Mouse (Mus musculus) neural tube, embryonic 13.5 days (tissue): ENCODE data around the gene Bsnd. TPM values are rescaled to one million over a fixed set of nuclear protein-coding genes. Genes with fewer than 3 reads are reported as not detected.

Experiments
- ATAC-seq: fragments of 200-750 bp; cut with Nextera tagmentation; 2 replicates; pipeline ENCODE4 v1.8.0; 2017; ENCODE audit warnings: low read depth, mild to moderate bottlenecking, moderate TSS enrichment, moderate library complexity
- H3K27ac ChIP-seq: fragments of 300-500 bp; sonication (generic); replicated peaks from 2 replicates; pipeline ENCODE4 v1.5.1; 2015; ENCODE audit warnings: moderate library complexity, mild to moderate bottlenecking, inconsistent platforms
- H3K27me3 ChIP-seq: fragments of 300-500 bp; sonication (generic); 2 replicates; pipeline ENCODE4 v1.6.1; 2015; ENCODE audit warnings: mild to moderate bottlenecking, inconsistent platforms
- H3K36me3 ChIP-seq: fragments of 300-500 bp; sonication (generic); 2 replicates; pipeline ENCODE4 v1.6.1; 2015; ENCODE audit warnings: mild to moderate bottlenecking, inconsistent platforms
- H3K4me1 ChIP-seq: fragments of 300-500 bp; sonication (generic); replicated peaks from 2 replicates; pipeline ENCODE4 v1.6.1; 2015; ENCODE audit warnings: inconsistent platforms
- H3K4me2 ChIP-seq: fragments of 300-500 bp; sonication (generic); 2 replicates; pipeline ENCODE4 v1.6.1; 2015; ENCODE audit warnings: inconsistent platforms, mild to moderate bottlenecking, moderate library complexity
- H3K4me3 ChIP-seq: fragments of 300-500 bp; sonication (generic); 2 replicates; pipeline ENCODE4 v1.5.1; 2015; ENCODE audit warnings: mild to moderate bottlenecking, inconsistent platforms
- H3K9ac ChIP-seq: fragments of 300-500 bp; sonication (generic); 2 replicates; pipeline ENCODE4 v1.6.1; 2015; ENCODE audit warnings: moderate library complexity, mild to moderate bottlenecking, inconsistent platforms
- H3K9me3 ChIP-seq: fragments of 300-500 bp; sonication (generic); 2 replicates; pipeline ENCODE4 v1.6.1; 2016; ENCODE audit warnings: inconsistent platforms
- WGBS: fragments of 180-500 bp; shearing (Covaris S2); methylation state at CpG from one replicate; pipeline ENCODE4 v1.1.7; 2015; 5-methylcytosine and 5-hydroxymethylcytosine counted together
- polyA plus RNA-seq: library from polyadenylated mRNA; unstranded; fragments of >200 nt; fragmentation: Nextera tagmentation; extraction: Ambion mirVana; gene quantifications from 2 replicates; pipeline ENCODE4 v1.2.1, GENCODE M21; 2015

The Bsnd gene
- polyA plus RNA-seq, 1 experiment from 2014 or later = not detected

- Histone ChIP-seq H3K9me3 (no peaks in the 10 kb centered on the region), H3K27ac (peak overlapping the region; percentile 23; the same call in 1 of the 2 replicates), H3K27me3 (no peaks in the 10 kb centered on the region), H3K36me3 (peaks cover 40% of the 10 kb centered on the region), H3K4me3 (no peak overlapping the region), H3K4me1 (peaks cover 10% of the 10 kb centered on the region; the same call in 1 of the 2 replicates), H3K4me2 (no peak overlapping the region), H3K9ac (no peak overlapping the region)
- WGBS = 78% methylated on average over 6 of the region's 6 CpGs
- no peak for ATAC-seq
Measured at GRCm38 (mm10) chr4:106443182-106443581, 48.9 kb downstream of the Bsnd start.

GRCm38 (mm10) chr4:106438763-106439162, 53.3 kb downstream of the Bsnd start:
- ATAC-seq = no peak
- Histone ChIP-seq H3K4me2 (no peak overlapping the region), H3K4me3 (no peak overlapping the region), H3K27me3 (no peaks in the 10 kb centered on the region), H3K4me1 (peaks cover 10% of the 10 kb centered on the region; the same call in 1 of the 2 replicates), H3K9me3 (no peaks in the 10 kb centered on the region), H3K9ac (no peak overlapping the region), H3K36me3 (peaks cover 80% of the 10 kb centered on the region), H3K27ac (no peak overlapping the region)
- WGBS = 90% methylated on average over 5 of the region's 5 CpGs

- Histone ChIP-seq H3K36me3 (peaks cover 84% of the 10 kb centered on the region), H3K4me1 (no peaks in the 10 kb centered on the region), H3K4me2 (no peak overlapping the region), H3K27ac (no peak overlapping the region), H3K27me3 (no peaks in the 10 kb centered on the region), H3K9ac (no peak overlapping the region), H3K9me3 (no peaks in the 10 kb centered on the region), H3K4me3 (no peak overlapping the region)
- WGBS = 95% methylated on average over 5 of the region's 5 CpGs
- ATAC-seq = no peak
Measured at GRCm38 (mm10) chr4:106437207-106437606, 54.9 kb downstream of the Bsnd start.

- Histone ChIP-seq H3K9ac (no peak overlapping the region), H3K4me1 (no peaks in the 10 kb centered on the region), H3K27ac (no peak overlapping the region), H3K9me3 (no peaks in the 10 kb centered on the region), H3K4me2 (no peak overlapping the region), H3K4me3 (no peak overlapping the region), H3K27me3 (no peaks in the 10 kb centered on the region), H3K36me3 (peaks cover 85% of the 10 kb centered on the region)
- WGBS = 67% methylated on average over 4 of the region's 4 CpGs
- ATAC-seq = no peak
Measured at GRCm38 (mm10) chr4:106436475-106436874, 55.6 kb downstream of the Bsnd start.

GRCm38 (mm10) chr4:106435426-106435825, 56.7 kb downstream of the Bsnd start:
- 96% methylated on average over 2 of the region's 2 CpGs for WGBS
- no peaks in the 10 kb centered on the region for H3K9me3 ChIP-seq
- no peak for ATAC-seq

More at GRCm38 (mm10) chr4:106435426-106435825, 56.7 kb downstream of the Bsnd start:
- Histone ChIP-seq H3K27ac (no peak overlapping the region), H3K9ac (no peak overlapping the region), H3K27me3 (no peaks in the 10 kb centered on the region), H3K4me2 (no peak overlapping the region), H3K36me3 (peaks cover 86% of the 10 kb centered on the region), H3K4me3 (no peak overlapping the region), H3K4me1 (no peaks in the 10 kb centered on the region)

Other genes with a start within 250 kb of the Bsnd start
- gene Usp24, start 176.1 kb downstream of the Bsnd start, polyA plus RNA-seq = 6.7 and 7.1 TPM in 2 replicates
- 0.34 and 0.36 TPM in 2 replicates for gene Pcsk9, start 28.0 kb downstream of the Bsnd start, polyA plus RNA-seq
- 5.1 and 5.8 TPM in 2 replicates for gene Dhcr24, start 68.8 kb upstream of the Bsnd start, polyA plus RNA-seq
- gene Lexm, start 125.0 kb upstream of the Bsnd start, polyA plus RNA-seq = 0.13 TPM in 1 of 2 replicates, not detected in the other
- gene Ttc22, start 130.1 kb upstream of the Bsnd start, polyA plus RNA-seq = 2.0 and 2.4 TPM in 2 replicates
- gene Pars2, start 158.8 kb upstream of the Bsnd start, polyA plus RNA-seq = 8.7 and 9.7 TPM in 2 replicates
- 109 and 119 TPM in 2 replicates for gene Ttc4, start 186.7 kb upstream of the Bsnd start, polyA plus RNA-seq
- gene Mroh7, start 238.6 kb upstream of the Bsnd start, polyA plus RNA-seq = 0.54 and 0.61 TPM in 2 replicates
- gene Fam151a, start 241.6 kb upstream of the Bsnd start, polyA plus RNA-seq = not detected in 2 replicates